Comparison of ENCODE assay signal across 15 mouse cellular contexts in genomic region chr8:47240266-47240665, GRCm38 (mm10).
DNase-seq lines count a peak whose midpoint lies in the region; ATAC-seq and TF ChIP-seq lines count a peak whose summit lies in the region.
"Had no signal": no experiment of that assay in that cellular context is flagged by ENCODE, and none has a peak within 500 bp of the region (broad histone marks: within the 10 kb centered on the region; RNA-seq: fewer than 3 reads in every experiment).

No protein-coding gene starts in this region.

- no peaks in the 10 kb centered on the region for H3K27me3 ChIP-seq in forebrain, embryonic 11.5 days (ENCODE audit: control insufficient read depth, insufficient read depth, low read length)
- H3K27me3 ChIP-seq in hindbrain, embryonic 16.5 days (replicated peaks; ENCODE audit: control insufficient read depth, insufficient read depth, low read length) = no peaks in the 10 kb centered on the region
- no peaks in the 10 kb centered on the region for H3K27me3 ChIP-seq in neural tube, embryonic 15.5 days (replicated peaks)
- H3K27me3 ChIP-seq: heart, embryonic 12.5 days; limb, embryonic 12.5 days; Patski had no signal

- H3K9me3 ChIP-seq in forebrain, embryonic 11.5 days (ENCODE audit: control insufficient read depth, low read length) = no peaks in the 10 kb centered on the region
- no peaks in the 10 kb centered on the region for H3K9me3 ChIP-seq in hindbrain, embryonic 16.5 days (ENCODE audit: control insufficient read depth, low read length)
- H3K9me3 ChIP-seq in neural tube, embryonic 15.5 days (replicated peaks) = no peaks in the 10 kb centered on the region
- H3K9me3 ChIP-seq: heart, embryonic 12.5 days; limb, embryonic 12.5 days had no signal

- peak overlapping the region; percentile 95 for H3K27ac ChIP-seq in forebrain, embryonic 11.5 days (ENCODE audit: low read depth, low read length)
- peak overlapping the region; percentile 23; the same call in 1 of the 2 replicates for H3K27ac ChIP-seq in hindbrain, embryonic 16.5 days (ENCODE audit: low read depth, low read length)
- peak overlapping the region; percentile 87; the same call in 1 of the 2 replicates for H3K27ac ChIP-seq in neural tube, embryonic 15.5 days (replicated peaks)
- H3K27ac ChIP-seq: limb, embryonic 12.5 days had no signal

- H3K4me1 ChIP-seq in lung, adult 2 months (ENCODE audit: control insufficient read depth, insufficient read depth, low read length) = peaks cover 8% of the 10 kb centered on the region
- H3K4me1 ChIP-seq in forebrain, embryonic 11.5 days (replicated peaks; ENCODE audit: control insufficient read depth, insufficient read depth, low read length) = peaks cover 39% of the 10 kb centered on the region
- H3K4me1 ChIP-seq in hindbrain, embryonic 16.5 days (ENCODE audit: control insufficient read depth, insufficient read depth, low read depth, low read length) = peaks cover 39% of the 10 kb centered on the region
- H3K4me1 ChIP-seq in neural tube, embryonic 15.5 days = peaks cover 46% of the 10 kb centered on the region

- intact Hi-C loops in left cerebral cortex, postnatal 36 days (cut with DNase I) = no loop called here

- peak overlapping the region; percentile 51; the same call in 1 of the 2 replicates for H3K4me2 ChIP-seq in forebrain, embryonic 11.5 days (ENCODE audit: low read depth, low read length, severe bottlenecking)
- peak overlapping the region; percentile 66 for H3K4me2 ChIP-seq in hindbrain, embryonic 16.5 days (ENCODE audit: low read length)
- peak overlapping the region; percentile 62 for H3K4me2 ChIP-seq in neural tube, embryonic 15.5 days
- H3K4me2 ChIP-seq: heart, embryonic 12.5 days; limb, embryonic 12.5 days had no signal

- H3K4me3 ChIP-seq in lung, adult 2 months (replicated peaks; ENCODE audit: extremely low read depth, low read depth, low read length) = no peak overlapping the region
- no peak overlapping the region; the same call in 1 of the 2 replicates for H3K4me3 ChIP-seq in forebrain, embryonic 11.5 days (ENCODE audit: low read depth, low read length)
- H3K4me3 ChIP-seq in hindbrain, embryonic 16.5 days (ENCODE audit: low read length) = no peak overlapping the region
- H3K4me3 ChIP-seq in neural tube, embryonic 15.5 days (replicated peaks) = no peak overlapping the region
- H3K4me3 ChIP-seq: heart, embryonic 12.5 days; limb, embryonic 12.5 days had no signal

- peak overlapping the region; percentile 31; the same call in 1 of the 2 replicates for H3K9ac ChIP-seq in forebrain, embryonic 11.5 days (ENCODE audit: low read length)
- H3K9ac ChIP-seq in hindbrain, embryonic 16.5 days (ENCODE audit: low read depth, low read length) = no peak overlapping the region
- no peak overlapping the region for H3K9ac ChIP-seq in neural tube, embryonic 15.5 days (replicated peaks)
- H3K9ac ChIP-seq: heart, embryonic 12.5 days; limb, embryonic 12.5 days had no signal

- peak; percentile 13 for DNase-seq in lung, postnatal 10 days
- DNase-seq in lung, adult 2 months = no peak
- no peak for DNase-seq in forebrain, embryonic 11.5 days (ENCODE audit: low spot score)
- no peak for DNase-seq in kidney, postnatal 4 days
- DNase-seq in left cerebral cortex, postnatal 36 days (ENCODE audit: low spot score in 2 of 2) = no peak
- DNase-seq in frontal cortex, postnatal 36 days (ENCODE audit: low spot score in 2 of 2) = no peak
- DNase-seq: adrenal gland, adult 2 months; lung, postnatal 4 days had no signal

- ATAC-seq in forebrain, embryonic 11.5 days (replicated peaks; ENCODE audit: low FRiP score) = no peak
- ATAC-seq in hindbrain, embryonic 16.5 days = no peak
- no peak for ATAC-seq in neural tube, embryonic 15.5 days (ENCODE audit: low FRiP score)
- ATAC-seq: CD4-positive, CD25-positive, alpha-beta regulatory T cell, adult 4 months; intestine, embryonic 16.5 days; Patski had no signal

- TF ChIP-seq POLR2A in lung, adult 2 months (IDR thresholded peaks at IDR 0.05; ENCODE audit: borderline replicate concordance, extremely low read depth, low read depth, low read length) = no peak

- no peak for TF ChIP-seq CTCF in lung, adult 2 months (IDR thresholded peaks at IDR 0.05; ENCODE audit: insufficient read depth, low read length)

- no peaks in the 10 kb centered on the region for H3K36me3 ChIP-seq in forebrain, embryonic 11.5 days (ENCODE audit: control insufficient read depth, insufficient read depth, low read length)
- H3K36me3 ChIP-seq in hindbrain, embryonic 16.5 days (ENCODE audit: control insufficient read depth, insufficient read depth, low read length) = no peaks in the 10 kb centered on the region
- H3K36me3 ChIP-seq in neural tube, embryonic 15.5 days = no peaks in the 10 kb centered on the region
- H3K36me3 ChIP-seq: heart, embryonic 12.5 days; limb, embryonic 12.5 days had no signal

- 52% methylated on average over 7 of the region's 7 CpGs for WGBS in lung, adult 2 months
- 14% methylated on average over 7 of the region's 7 CpGs for WGBS in forebrain, embryonic 11.5 days
- 16% methylated on average over 7 of the region's 7 CpGs for WGBS in hindbrain, embryonic 16.5 days
- 13% methylated on average over 7 of the region's 7 CpGs for WGBS in neural tube, embryonic 15.5 days

Comparison
In these comparisons a context has a peak if more than half of its experiments do, and no peak if none do; other contexts are left out.
1. H3K27ac ChIP-seq: peak in every context shown above with its lines; median percentile 95 in forebrain, embryonic 11.5 days; 87 in neural tube, embryonic 15.5 days; 23 in hindbrain, embryonic 16.5 days.